Mouse (Mus musculus) small intestine, adult 2 months (tissue): ENCODE results near the gene Rrad. TPM values are rescaled to one million over a fixed set of nuclear protein-coding genes. Genes with fewer than 3 reads are reported as not detected.
A peak's percentile ranks its signal among the peaks of the same experiment; 100 is the strongest.

Experiments
- H3K27ac ChIP-seq: fragments of 200-500 bp; 2 replicates; pipeline ENCODE4 v1.5.1; 2012; ENCODE audit warnings: low read depth, low read length, control low read depth, inconsistent platforms; ENCODE audit not compliant: insufficient read depth
- H3K27me3 ChIP-seq: fragments of 200-500 bp; 2 replicates; pipeline ENCODE4 v1.6.1; 2012; ENCODE audit warnings: mild to moderate bottlenecking, moderate library complexity, low read length, inconsistent platforms; ENCODE audit not compliant: control insufficient read depth, insufficient read depth
- H3K36me3 ChIP-seq: fragments of 200-500 bp; 2 replicates; pipeline ENCODE4 v1.6.1; 2012; ENCODE audit warnings: mild to moderate bottlenecking, low read length, control low read depth, inconsistent platforms; ENCODE audit not compliant: control insufficient read depth, insufficient read depth
- H3K4me1 ChIP-seq: fragments of 200-500 bp; 2 replicates; pipeline ENCODE4 v1.6.1; 2012; ENCODE audit warnings: low read length, inconsistent platforms, mixed read lengths; ENCODE audit not compliant: control insufficient read depth, insufficient read depth, insufficient read length
- H3K4me3 ChIP-seq: fragments of 200-500 bp; 2 replicates; pipeline ENCODE4 v1.5.1; 2012; ENCODE audit warnings: low read depth, mild to moderate bottlenecking, control low read depth, inconsistent platforms, low read length, moderate library complexity
- CTCF ChIP-seq: fragments of 200-500 bp; IDR thresholded peaks from 2 replicates; pipeline ENCODE4 v1.5.1; 2012; ENCODE audit warnings: low read depth, mild to moderate bottlenecking, control low read depth, inconsistent platforms, low read length, moderate library complexity, mixed read lengths; ENCODE audit not compliant: insufficient replicate concordance, insufficient read length; ENCODE audit errors: extremely low read depth
- POLR2A ChIP-seq: fragments of 200-500 bp; IDR thresholded peaks from 2 replicates; pipeline ENCODE4 v1.6.1; 2012; ENCODE audit warnings: low read depth, mild to moderate bottlenecking, control low read depth, inconsistent platforms, low read length, moderate library complexity
- WGBS: fragments of 180-500 bp; shearing (Covaris S2); methylation state at CpG from one replicate; pipeline ENCODE4 v1.1.7; 2018; 5-methylcytosine and 5-hydroxymethylcytosine counted together
- polyA plus RNA-seq: library from polyadenylated mRNA; depleted of rRNA; stranded (reverse); fragments of >200 nt; gene quantifications from 2 replicates; pipeline ENCODE4 v1.2.3, GENCODE M21; 2012

The Rrad gene
- polyA plus RNA-seq, 1 experiment = 5.2 TPM

DNA sequence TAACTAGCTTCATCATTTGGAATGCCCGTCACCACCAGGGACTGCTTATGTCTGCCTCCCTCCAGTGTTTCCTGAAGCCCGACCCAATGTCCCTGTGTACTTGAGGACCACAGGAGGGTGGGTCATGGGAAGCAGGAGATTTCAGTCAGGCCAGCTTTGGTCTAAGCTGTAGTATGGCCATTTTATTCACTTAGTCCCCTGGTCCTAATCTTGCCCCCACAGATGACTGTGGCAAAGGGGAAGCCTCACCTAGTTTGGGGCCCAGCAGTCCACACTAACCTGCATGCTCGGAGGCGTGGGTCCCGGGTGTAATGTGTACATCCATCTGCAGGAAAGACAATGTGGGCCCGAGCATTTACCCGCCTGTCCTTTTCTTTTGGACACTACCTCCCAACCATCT is 9.1 kb upstream of the Rrad start:
- Histone ChIP-seq H3K27ac (no peak overlapping the region), H3K4me1 (peaks cover 18% of the 10 kb centered on the region), H3K4me3 (peak overlapping the region; percentile 93), H3K27me3 (no peaks in the 10 kb centered on the region), H3K36me3 (peaks cover 8% of the 10 kb centered on the region)
- WGBS = 44% methylated on average over 7 of the region's 7 CpGs
- TF ChIP-seq CTCF (no peak), POLR2A (no peak)

GRCm38 (mm10) chr8:104638010-104638409 is 6.9 kb upstream of the Rrad start:
- Histone ChIP-seq H3K27ac (no peak overlapping the region), H3K4me3 (no peak overlapping the region), H3K27me3 (no peaks in the 10 kb centered on the region), H3K4me1 (peaks cover 18% of the 10 kb centered on the region), H3K36me3 (peaks cover 8% of the 10 kb centered on the region)
- WGBS = 86% methylated on average over 6 of the region's 6 CpGs
- no peak for TF ChIP-seq POLR2A
- no peak for TF ChIP-seq CTCF

DNA sequence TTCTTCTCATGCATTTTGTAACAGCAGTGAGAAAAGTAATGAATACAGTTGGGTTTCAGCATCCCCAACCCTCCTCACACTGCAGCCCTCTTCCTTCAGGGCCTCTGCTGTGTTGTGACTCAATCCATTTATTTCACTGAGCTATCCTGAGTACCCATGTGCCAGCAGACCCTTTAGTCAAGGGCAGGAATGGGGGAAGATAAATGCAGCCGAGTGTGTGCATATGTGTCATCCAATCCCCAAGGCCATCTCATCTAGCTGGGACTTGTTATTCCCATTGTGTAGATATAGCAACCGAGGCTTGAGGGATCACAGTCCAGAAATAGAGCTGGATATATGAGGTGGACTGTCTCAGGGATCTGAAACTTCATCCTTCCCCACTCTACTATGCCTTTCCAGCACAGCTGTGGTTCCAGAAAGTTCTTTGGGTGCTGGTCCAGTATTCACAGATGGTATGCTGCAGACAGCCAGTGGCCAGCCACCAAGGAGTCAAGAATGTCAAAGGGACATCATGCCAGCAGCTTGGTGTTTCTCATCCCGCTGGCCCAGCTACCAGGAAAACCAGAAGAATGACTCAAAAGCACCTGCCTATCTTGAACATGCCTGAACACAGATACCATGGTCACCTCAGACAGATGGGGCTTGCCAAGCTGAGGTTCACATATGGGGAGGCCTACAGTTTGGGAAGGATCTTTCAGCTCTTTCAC is 4.0 kb upstream of the Rrad start:
- Histone ChIP-seq H3K4me1 (peaks cover 6% of the 10 kb centered on the region), H3K27me3 (peaks cover 14% of the 10 kb centered on the region), H3K36me3 (peaks cover 8% of the 10 kb centered on the region), H3K4me3 (no peak overlapping the region), H3K27ac (no peak overlapping the region)
- TF ChIP-seq POLR2A = no peak
- no peak for TF ChIP-seq CTCF
- 78% methylated on average over 3 of the region's 3 CpGs for WGBS

GRCm38 (mm10) chr8:104633156-104633744 is 2.1 kb upstream of the Rrad start:
- TF ChIP-seq POLR2A (no peak), CTCF (no peak)
- Histone ChIP-seq H3K27ac (no peak overlapping the region), H3K4me3 (no peak overlapping the region), H3K27me3 (peaks cover 14% of the 10 kb centered on the region), H3K36me3 (peaks cover 5% of the 10 kb centered on the region), H3K4me1 (no peaks in the 10 kb centered on the region; the same call in none of the 2 replicates)
- WGBS = 69% methylated on average over 9 of the region's 9 CpGs

DNA sequence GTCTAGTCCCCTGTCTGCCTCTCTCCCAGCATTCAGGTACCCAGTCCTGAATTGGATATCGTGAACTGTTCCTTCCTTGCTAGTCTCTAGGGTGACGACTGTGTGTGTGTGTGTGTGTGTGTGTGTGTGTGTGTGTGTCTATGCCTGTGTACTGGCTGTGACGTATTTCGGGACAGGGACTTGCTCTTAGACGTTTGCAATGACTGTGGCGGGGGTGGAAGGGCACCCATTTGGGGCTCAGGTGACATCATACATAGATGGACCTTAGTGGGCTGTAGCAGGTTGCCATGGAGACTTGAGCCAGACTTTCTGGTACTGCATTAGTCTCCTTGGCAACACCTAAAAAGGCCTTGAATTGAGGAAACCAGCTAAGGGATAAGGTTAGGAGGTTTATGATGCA is 1.4 kb upstream of the Rrad start:
- TF ChIP-seq CTCF = no peak
- H3K27me3 ChIP-seq = peaks cover 14% of the 10 kb centered on the region
- no peak overlapping the region for H3K27ac ChIP-seq
- no peaks in the 10 kb centered on the region for H3K36me3 ChIP-seq
- no peaks in the 10 kb centered on the region; the same call in 1 of the 2 replicates for H3K4me1 ChIP-seq
- 79% methylated on average over 6 of the region's 6 CpGs for WGBS
- H3K4me3 ChIP-seq = no peak overlapping the region

DNA sequence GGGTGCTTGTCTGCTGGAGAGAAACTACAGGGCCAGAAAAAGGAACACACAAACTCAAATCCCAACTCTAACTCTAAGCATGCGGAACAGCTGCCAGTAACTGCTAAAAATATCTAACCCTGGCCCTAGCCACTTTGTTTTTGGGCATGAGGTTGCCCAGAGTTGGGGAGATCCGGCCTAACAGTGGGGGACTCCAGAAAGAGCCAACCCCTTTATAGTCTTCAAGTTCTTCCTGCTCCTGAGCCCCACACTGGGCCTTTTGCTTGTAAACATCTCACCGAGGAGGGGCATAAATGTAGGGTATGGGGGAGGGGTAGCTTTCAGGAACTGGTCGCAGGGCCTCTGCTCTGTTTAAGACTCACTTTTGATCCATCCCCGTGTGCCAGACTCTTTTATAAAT is 848 bp upstream of the Rrad start:
- TF ChIP-seq POLR2A (no peak), CTCF (no peak)
- Histone ChIP-seq H3K4me3 (no peak overlapping the region), H3K27me3 (peaks cover 14% of the 10 kb centered on the region), H3K36me3 (no peaks in the 10 kb centered on the region), H3K27ac (peak overlapping the region; percentile 35; the same call in 1 of the 2 replicates), H3K4me1 (no peaks in the 10 kb centered on the region; the same call in 1 of the 2 replicates)
- 57% methylated on average over 5 of the region's 5 CpGs for WGBS

GRCm38 (mm10) chr8:104630574-104630973 is 553 bp downstream of the Rrad start:
- Histone ChIP-seq H3K27me3 (peaks cover 14% of the 10 kb centered on the region), H3K36me3 (no peaks in the 10 kb centered on the region), H3K27ac (no peak overlapping the region), H3K4me1 (no peaks in the 10 kb centered on the region; the same call in 1 of the 2 replicates), H3K4me3 (peak overlapping the region; percentile 70)
- TF ChIP-seq CTCF = no peak
- no peak for TF ChIP-seq POLR2A
- WGBS = 4% methylated on average over 36 of the region's 36 CpGs
